Mouse (Mus musculus): ENCODE data around the gene Gzma. TPM values are rescaled to one million over a fixed set of nuclear protein-coding genes. Genes with fewer than 3 reads are reported as not detected.

The Gzma gene
- polyA plus RNA-seq, 1 experiment from 2014 or later, result 0.33 TPM

GRCm38 (mm10) chr13:113087226-113088017, 13.4 kb downstream of the Gzma start:
- no peaks in the 10 kb centered on the region for H3K9me3 ChIP-seq (ENCODE audit: control insufficient read depth, low read length)
- no peaks in the 10 kb centered on the region for H3K36me3 ChIP-seq (ENCODE audit: control insufficient read depth, insufficient read depth, low read length)
- no peak overlapping the region for H3K27ac ChIP-seq (replicated peaks)
- ATAC-seq (ENCODE audit: low FRiP score, low TSS enrichment) (no peak), DNase-seq (ENCODE audit: low spot score) (no peak)
- no peak overlapping the region for H3K4me3 ChIP-seq (ENCODE audit: low read depth, low read length)
- TF ChIP-seq EP300 (optimal IDR thresholded peaks at IDR 0.05) (no peak), CTCF (IDR thresholded peaks at IDR 0.05; ENCODE audit: low read depth) (no peak)
- 76% methylated on average over 13 of the region's 13 CpGs for WGBS
- no peak overlapping the region for H3K4me2 ChIP-seq (replicated peaks; ENCODE audit: low read depth)
- H3K27me3 ChIP-seq (ENCODE audit: control insufficient read depth, insufficient read depth, low read length), result no peaks in the 10 kb centered on the region
- no peaks in the 10 kb centered on the region for H3K4me1 ChIP-seq (replicated peaks; ENCODE audit: control insufficient read depth, insufficient read depth)
- no peak overlapping the region for H3K9ac ChIP-seq (ENCODE audit: low read length)

- H3K4me2 ChIP-seq (replicated peaks; ENCODE audit: low read depth), result no peak overlapping the region
- DNase-seq (ENCODE audit: low spot score) (no peak), ATAC-seq (ENCODE audit: low FRiP score, low TSS enrichment) (no peak)
- H3K27ac ChIP-seq (replicated peaks), result no peak overlapping the region
- H3K4me3 ChIP-seq (ENCODE audit: low read depth, low read length), result no peak overlapping the region
- no peaks in the 10 kb centered on the region for H3K4me1 ChIP-seq (replicated peaks; ENCODE audit: control insufficient read depth, insufficient read depth)
- no peak for TF ChIP-seq EP300 (optimal IDR thresholded peaks at IDR 0.05)
- TF ChIP-seq CTCF (IDR thresholded peaks at IDR 0.05; ENCODE audit: low read depth), result no peak
- no peaks in the 10 kb centered on the region for H3K36me3 ChIP-seq (ENCODE audit: control insufficient read depth, insufficient read depth, low read length)
- no peaks in the 10 kb centered on the region for H3K9me3 ChIP-seq (ENCODE audit: control insufficient read depth, low read length)
- WGBS, result 56% methylated on average over 5 of the region's 5 CpGs
- H3K9ac ChIP-seq (ENCODE audit: low read length), result no peak overlapping the region
- no peaks in the 10 kb centered on the region for H3K27me3 ChIP-seq (ENCODE audit: control insufficient read depth, insufficient read depth, low read length)
These were observed 16.0 kb downstream of the Gzma start for GRCm38 (mm10) chr13:113084732-113085131.

- Histone ChIP-seq H3K27ac (replicated peaks) (no peak overlapping the region), H3K9me3 (ENCODE audit: control insufficient read depth, low read length) (no peaks in the 10 kb centered on the region)
- no peak for ATAC-seq (ENCODE audit: low FRiP score, low TSS enrichment)
These were observed 18.7 kb downstream of the Gzma start for GRCm38 (mm10) chr13:113082101-113082500.

GRCm38 (mm10) chr13:113079021-113079420, 21.8 kb downstream of the Gzma start:
- DNase-seq (ENCODE audit: low spot score) (no peak), ATAC-seq (ENCODE audit: low FRiP score, low TSS enrichment) (no peak)
- Histone ChIP-seq H3K9ac (ENCODE audit: low read length) (no peak overlapping the region), H3K4me1 (replicated peaks; ENCODE audit: control insufficient read depth, insufficient read depth) (no peaks in the 10 kb centered on the region), H3K27ac (replicated peaks) (no peak overlapping the region), H3K4me3 (ENCODE audit: low read depth, low read length) (no peak overlapping the region), H3K36me3 (ENCODE audit: control insufficient read depth, insufficient read depth, low read length) (no peaks in the 10 kb centered on the region), H3K27me3 (ENCODE audit: control insufficient read depth, insufficient read depth, low read length) (no peaks in the 10 kb centered on the region), H3K4me2 (replicated peaks; ENCODE audit: low read depth) (no peak overlapping the region), H3K9me3 (ENCODE audit: control insufficient read depth, low read length) (no peaks in the 10 kb centered on the region)
- TF ChIP-seq CTCF (IDR thresholded peaks at IDR 0.05; ENCODE audit: low read depth) (no peak), EP300 (optimal IDR thresholded peaks at IDR 0.05) (no peak)
- 83% methylated on average over 9 of the region's 9 CpGs for WGBS

More at GRCm38 (mm10) chr13:113082101-113082500, 18.7 kb downstream of the Gzma start:
- Histone ChIP-seq H3K4me2 (replicated peaks; ENCODE audit: low read depth) (no peak overlapping the region), H3K36me3 (ENCODE audit: control insufficient read depth, insufficient read depth, low read length) (no peaks in the 10 kb centered on the region), H3K27me3 (ENCODE audit: control insufficient read depth, insufficient read depth, low read length) (no peaks in the 10 kb centered on the region), H3K4me3 (ENCODE audit: low read depth, low read length) (no peak overlapping the region), H3K9ac (ENCODE audit: low read length) (no peak overlapping the region), H3K4me1 (replicated peaks; ENCODE audit: control insufficient read depth, insufficient read depth) (no peaks in the 10 kb centered on the region)
- 68% methylated on average over 1 of the region's 1 CpGs for WGBS
- no peak for DNase-seq (ENCODE audit: low spot score)
- no peak for TF ChIP-seq CTCF (IDR thresholded peaks at IDR 0.05; ENCODE audit: low read depth)
- TF ChIP-seq EP300 (optimal IDR thresholded peaks at IDR 0.05), result no peak

GRCm38 (mm10) chr13:113064542-113064941, 36.2 kb downstream of the Gzma start:
- DNase-seq (ENCODE audit: low spot score) (no peak), ATAC-seq (ENCODE audit: low FRiP score, low TSS enrichment) (no peak)
- no peaks in the 10 kb centered on the region for H3K9me3 ChIP-seq (ENCODE audit: control insufficient read depth, low read length)
- H3K27ac ChIP-seq (replicated peaks), result no peak overlapping the region
- H3K4me3 ChIP-seq (ENCODE audit: low read depth, low read length), result no peak overlapping the region
- no peaks in the 10 kb centered on the region for H3K27me3 ChIP-seq (ENCODE audit: control insufficient read depth, insufficient read depth, low read length)
- no peak overlapping the region for H3K4me2 ChIP-seq (replicated peaks; ENCODE audit: low read depth)
- no peaks in the 10 kb centered on the region for H3K4me1 ChIP-seq (replicated peaks; ENCODE audit: control insufficient read depth, insufficient read depth)
- no peak overlapping the region for H3K9ac ChIP-seq (ENCODE audit: low read length)
- TF ChIP-seq CTCF (IDR thresholded peaks at IDR 0.05; ENCODE audit: low read depth), result no peak
- 82% methylated on average over 9 of the region's 9 CpGs for WGBS
- H3K36me3 ChIP-seq (ENCODE audit: control insufficient read depth, insufficient read depth, low read length), result no peaks in the 10 kb centered on the region

- ATAC-seq (ENCODE audit: low FRiP score, low TSS enrichment) (no peak), DNase-seq (ENCODE audit: low spot score) (no peak)
- Histone ChIP-seq H3K9ac (ENCODE audit: low read length) (no peak overlapping the region), H3K27ac (replicated peaks) (no peak overlapping the region), H3K36me3 (ENCODE audit: control insufficient read depth, insufficient read depth, low read length) (no peaks in the 10 kb centered on the region), H3K4me2 (replicated peaks; ENCODE audit: low read depth) (no peak overlapping the region), H3K4me3 (ENCODE audit: low read depth, low read length) (no peak overlapping the region), H3K27me3 (ENCODE audit: control insufficient read depth, insufficient read depth, low read length) (no peaks in the 10 kb centered on the region), H3K9me3 (ENCODE audit: control insufficient read depth, low read length) (no peaks in the 10 kb centered on the region), H3K4me1 (replicated peaks; ENCODE audit: control insufficient read depth, insufficient read depth) (no peaks in the 10 kb centered on the region)
- TF ChIP-seq CTCF (IDR thresholded peaks at IDR 0.05; ENCODE audit: low read depth) (no peak), EP300 (optimal IDR thresholded peaks at IDR 0.05) (no peak)
- WGBS, result 87% methylated on average over 6 of the region's 6 CpGs
These were observed 39.0 kb downstream of the Gzma start for GRCm38 (mm10) chr13:113061746-113062145.

Data from stomach, postnatal 0 days (tissue).